Mouse (Mus musculus) megakaryocyte, embryonic 14.5 days (primary cell): ENCODE data around the gene Ttc9c. TPM values are rescaled to one million over a fixed set of nuclear protein-coding genes. Genes with fewer than 3 reads are reported as not detected.

Source experiments
- H3K27me3 ChIP-seq: replicated peaks from 2 replicates; pipeline ENCODE3; 2012; ENCODE audit warnings: inconsistent platforms
- H3K36me3 ChIP-seq: replicated peaks from 2 replicates; pipeline ENCODE3; 2012; ENCODE audit warnings: low read length, inconsistent platforms, mixed read lengths
- H3K4me1 ChIP-seq: 2 replicates; pipeline ENCODE4 v1.6.1; 2012; ENCODE audit warnings: inconsistent platforms
- H3K4me3 ChIP-seq: replicated peaks from 2 replicates; pipeline ENCODE3; 2012; ENCODE audit warnings: moderate library complexity, mild to moderate bottlenecking, inconsistent platforms
- H3K9me3 ChIP-seq: 2 replicates; pipeline ENCODE4 v1.6.1; 2012; ENCODE audit warnings: inconsistent platforms
- FLI1 ChIP-seq: IDR thresholded peaks from 2 replicates; pipeline ENCODE4 v1.6.1; 2012; ENCODE audit warnings: low read length, inconsistent platforms, mixed read lengths
- GATA1 ChIP-seq: IDR thresholded peaks from 3 replicates; pipeline ENCODE4 v1.6.1; 2012; ENCODE audit warnings: mixed read lengths, low read length, inconsistent platforms, borderline replicate concordance
- polyA plus RNA-seq: library from polyadenylated mRNA; stranded (reverse); fragments of >175 nt; gene quantifications from 2 replicates; pipeline ENCODE4 v1.2.3, GENCODE M21; 2012; ENCODE audit warnings: low replicate concordance; ENCODE audit not compliant: insufficient read depth

The Ttc9c gene
- polyA plus RNA-seq, 1 experiment = 0.51 TPM

GRCm38 (mm10) chr19:8830664-8831063 lies 11.5 kb upstream of the Ttc9c start:
- TF ChIP-seq GATA1 (no peak), FLI1 (no peak)
- Histone ChIP-seq H3K4me1 (peaks cover 20% of the 10 kb centered on the region), H3K4me3 (no peak overlapping the region), H3K9me3 (no peaks in the 10 kb centered on the region), H3K36me3 (peaks cover 99% of the 10 kb centered on the region), H3K27me3 (no peaks in the 10 kb centered on the region)

GRCm38 (mm10) chr19:8829660-8830059 lies 10.5 kb upstream of the Ttc9c start, which contains the start of gene AC129217.1:
Gene AC129217.1 (plus strand): TSS chr19:8829773.
- peaks cover 99% of the 10 kb centered on the region for H3K36me3 ChIP-seq
- no peaks in the 10 kb centered on the region for H3K9me3 ChIP-seq
- no peak within 1 kb of the TSS for H3K4me3 ChIP-seq
- TF ChIP-seq FLI1 (no peak), GATA1 (no peak)
- no peaks in the 10 kb centered on the region for H3K27me3 ChIP-seq
- peaks cover 20% of the 10 kb centered on the region for H3K4me1 ChIP-seq

DNA sequence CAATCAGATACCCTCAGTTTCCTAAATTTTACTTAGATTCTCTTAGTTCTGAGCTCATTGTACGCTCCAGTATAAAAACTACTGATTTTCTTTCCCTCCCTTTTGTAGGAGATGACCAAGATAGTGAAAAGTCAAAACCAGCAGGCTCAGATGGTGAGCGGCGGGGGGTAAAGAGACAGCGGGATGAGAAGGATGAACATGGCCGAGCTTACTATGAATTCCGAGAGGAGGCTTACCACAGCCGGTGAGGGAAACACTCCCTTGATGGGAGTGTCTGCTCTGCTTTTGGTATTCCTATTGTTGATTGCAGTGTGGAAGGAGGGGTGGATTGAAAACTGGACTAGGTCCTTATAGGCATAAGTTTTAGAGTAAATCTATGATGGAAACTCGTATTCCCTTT lies 3.6 kb upstream of the Ttc9c start:
- TF ChIP-seq GATA1 (no peak), FLI1 (no peak)
- peak overlapping the region; percentile 65 for H3K4me3 ChIP-seq
- H3K36me3 ChIP-seq = peaks cover 57% of the 10 kb centered on the region
- peaks cover 24% of the 10 kb centered on the region for H3K4me1 ChIP-seq
- no peaks in the 10 kb centered on the region for H3K9me3 ChIP-seq
- no peaks in the 10 kb centered on the region for H3K27me3 ChIP-seq

GRCm38 (mm10) chr19:8821146-8821545 lies 2.0 kb upstream of the Ttc9c start:
- no peak for TF ChIP-seq GATA1
- no peak for TF ChIP-seq FLI1
- Histone ChIP-seq H3K9me3 (no peaks in the 10 kb centered on the region), H3K4me3 (peak overlapping the region; percentile 94), H3K4me1 (peaks cover 37% of the 10 kb centered on the region), H3K27me3 (no peaks in the 10 kb centered on the region), H3K36me3 (peaks cover 53% of the 10 kb centered on the region)

- Histone ChIP-seq H3K9me3 (no peaks in the 10 kb centered on the region), H3K27me3 (no peaks in the 10 kb centered on the region), H3K4me3 (peak overlapping the region; percentile 94), H3K36me3 (peaks cover 52% of the 10 kb centered on the region), H3K4me1 (peaks cover 42% of the 10 kb centered on the region)
- TF ChIP-seq GATA1 (no peak), FLI1 (no peak)
These were observed 1.4 kb upstream of the Ttc9c start for GRCm38 (mm10) chr19:8820424-8820956.

DNA sequence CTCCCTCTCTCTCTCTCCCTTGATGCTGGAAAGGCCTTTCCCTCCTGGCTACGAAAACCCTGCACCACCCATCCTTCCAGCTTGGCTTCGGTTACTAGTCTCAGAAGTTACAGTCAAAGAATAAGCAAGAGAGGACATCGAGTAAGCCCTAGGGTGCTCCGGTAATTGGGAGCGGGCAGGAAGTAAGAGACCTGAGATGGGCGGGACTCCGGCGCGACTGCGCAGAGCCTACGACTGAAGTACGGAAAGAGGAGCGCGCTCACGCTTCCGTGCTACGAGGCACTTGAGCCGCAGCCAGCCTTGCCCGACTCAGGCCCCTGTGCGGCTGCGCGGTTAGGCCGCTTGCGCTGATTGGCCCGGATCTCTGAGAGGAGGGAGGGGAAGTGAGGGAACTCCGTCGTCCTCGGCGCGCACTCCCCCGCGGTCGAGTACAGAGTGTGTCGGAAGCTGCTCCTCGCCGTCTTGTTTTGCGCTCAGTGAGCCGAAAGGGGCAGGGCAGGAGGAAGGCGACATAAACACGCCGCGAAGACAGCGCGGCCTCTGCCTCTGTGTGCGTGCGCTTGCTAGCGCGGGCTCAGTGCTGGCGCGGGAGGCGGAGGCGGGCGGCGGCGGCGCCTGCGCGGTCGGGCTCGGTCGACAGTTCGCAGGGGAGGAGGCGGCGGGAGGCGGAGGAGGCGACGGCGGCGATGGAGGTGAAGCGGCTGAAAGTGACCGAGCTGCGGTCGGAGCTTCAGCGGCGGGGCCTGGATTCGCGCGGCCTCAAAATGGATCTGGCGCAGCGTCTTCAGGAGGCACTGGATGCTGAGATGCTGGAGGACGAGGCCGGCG lies 677 bp upstream of the Ttc9c start, which contains the start of gene Hnrnpul2:
Gene Hnrnpul2, plus strand, starts transcription at position 415 of the 828 bp plus-strand sequence.
- Histone ChIP-seq H3K27me3 (no peaks in the 10 kb centered on the region), H3K4me1 (peaks cover 45% of the 10 kb centered on the region), H3K9me3 (no peaks in the 10 kb centered on the region), H3K36me3 (peaks cover 52% of the 10 kb centered on the region), H3K4me3 (peak within 1 kb of the TSS; percentile 94)
- TF ChIP-seq GATA1 (no peak), FLI1 (peak; percentile 35; the same call in 1 of the 2 replicates)

- Histone ChIP-seq H3K4me1 (peaks cover 55% of the 10 kb centered on the region), H3K36me3 (peaks cover 51% of the 10 kb centered on the region), H3K4me3 (peak overlapping the region; percentile 94), H3K27me3 (no peaks in the 10 kb centered on the region), H3K9me3 (no peaks in the 10 kb centered on the region)
- TF ChIP-seq GATA1 (no peak), FLI1 (no peak)
These were observed 783 bp downstream of the Ttc9c start for GRCm38 (mm10) chr19:8818301-8818798.

DNA sequence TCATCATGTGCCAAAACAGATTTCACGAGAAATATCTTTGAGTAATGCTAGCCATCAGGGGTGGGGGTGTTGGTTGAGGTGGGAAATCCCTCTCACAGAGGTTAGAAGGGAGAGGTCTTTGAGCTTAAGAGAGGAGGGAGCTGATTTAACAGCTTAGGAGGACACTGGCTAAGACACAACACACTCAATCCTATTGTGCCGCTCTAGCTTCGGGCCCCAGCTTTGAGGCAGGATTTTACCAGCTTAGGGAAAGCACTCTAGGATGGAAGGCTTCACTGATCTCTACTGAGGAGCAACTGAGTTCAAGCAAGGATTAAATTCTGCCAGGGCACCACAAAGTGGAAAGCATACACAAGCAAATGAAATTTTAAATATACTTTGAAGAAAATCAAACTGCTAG lies 2.1 kb downstream of the Ttc9c start:
- Histone ChIP-seq H3K36me3 (peaks cover 53% of the 10 kb centered on the region), H3K4me3 (peak overlapping the region; percentile 56)
- no peak for TF ChIP-seq FLI1
- no peak for TF ChIP-seq GATA1

DNA sequence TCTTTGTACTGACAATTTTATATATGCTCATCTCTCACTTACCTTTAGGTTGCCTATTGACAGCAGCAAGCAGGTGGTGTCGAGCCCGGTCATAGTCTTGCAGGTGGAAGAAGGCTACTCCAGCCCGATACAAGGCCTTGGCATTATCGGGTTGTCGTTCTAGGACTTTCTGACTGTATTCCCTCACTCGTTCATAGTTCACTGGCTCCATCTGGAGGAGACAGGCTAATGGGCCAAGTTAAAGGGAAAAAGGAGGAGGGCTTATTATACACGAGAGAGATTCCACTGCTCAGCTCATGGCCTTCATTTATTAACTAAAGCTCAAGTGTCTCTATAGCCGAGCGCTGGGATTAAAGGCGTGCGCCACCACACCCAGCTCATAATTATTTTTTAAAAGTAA lies 3.3 kb downstream of the Ttc9c start:
- Histone ChIP-seq H3K27me3 (no peaks in the 10 kb centered on the region), H3K9me3 (no peaks in the 10 kb centered on the region), H3K4me1 (peaks cover 40% of the 10 kb centered on the region), H3K4me3 (no peak overlapping the region), H3K36me3 (peaks cover 60% of the 10 kb centered on the region)
- TF ChIP-seq GATA1 = no peak
- no peak for TF ChIP-seq FLI1

More for the DNA sequence above, 2.1 kb downstream of the Ttc9c start:
- no peaks in the 10 kb centered on the region for H3K9me3 ChIP-seq
- peaks cover 42% of the 10 kb centered on the region for H3K4me1 ChIP-seq
- no peaks in the 10 kb centered on the region for H3K27me3 ChIP-seq

DNA sequence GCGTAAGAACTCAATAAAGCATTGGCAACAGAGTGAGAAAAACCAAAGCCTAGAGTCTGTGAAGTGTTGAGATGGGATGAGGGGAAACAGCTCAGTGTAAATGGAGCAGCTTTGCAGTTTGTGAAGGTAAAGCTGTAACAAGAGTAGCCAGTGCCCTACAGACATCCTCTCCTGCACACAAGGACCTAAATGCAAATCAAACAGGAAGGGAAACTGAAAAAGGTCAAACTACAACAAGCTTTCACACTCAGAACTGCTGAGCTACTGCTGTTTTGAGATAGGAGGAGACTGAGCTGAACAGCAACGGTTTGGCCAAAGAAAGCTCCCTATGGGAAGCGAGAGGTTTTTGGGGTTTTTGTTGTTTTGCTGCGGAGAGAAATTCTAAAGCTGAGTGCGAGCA lies 12.3 kb downstream of the Ttc9c start:
- Histone ChIP-seq H3K27me3 (no peaks in the 10 kb centered on the region), H3K36me3 (peaks cover 74% of the 10 kb centered on the region), H3K9me3 (no peaks in the 10 kb centered on the region), H3K4me3 (peak overlapping the region; percentile 5), H3K4me1 (peaks cover 57% of the 10 kb centered on the region)
- no peak for TF ChIP-seq FLI1
- TF ChIP-seq GATA1 = no peak
